Mouse (Mus musculus) liver, embryonic 14.5 days (tissue): ENCODE data around the gene Tmem132d. TPM values are rescaled to one million over a fixed set of nuclear protein-coding genes. Genes with fewer than 3 reads are reported as not detected.

Source experiments
- ATAC-seq: fragments of 200-750 bp; cut with Nextera tagmentation; 2 replicates; pipeline ENCODE4 v1.8.0; 2017; ENCODE audit warnings: moderate number of reproducible peaks, mild to moderate bottlenecking, moderate library complexity; ENCODE audit not compliant: insufficient read depth
- DNase-seq, 3 experiments: peaks; one replicate each; pipeline ENCODE4 v3.0.0-alpha.2; 2012 to 2013; ENCODE audit warnings: low read depth in 3 of 3, low spot score in 3 of 3
- H3K27ac ChIP-seq: fragments of 300-500 bp; sonication (generic); 2 replicates; pipeline ENCODE4 v1.5.1; 2014; ENCODE audit warnings: moderate library complexity, mild to moderate bottlenecking, control low read depth, inconsistent platforms
- H3K27me3 ChIP-seq: fragments of 300-500 bp; sonication (generic); 2 replicates; pipeline ENCODE4 v1.6.1; 2014; ENCODE audit warnings: mild to moderate bottlenecking, low read length, moderate library complexity; ENCODE audit not compliant: control insufficient read depth, insufficient read depth
- H3K36me3 ChIP-seq: fragments of 300-500 bp; sonication (generic); replicated peaks from 2 replicates; pipeline ENCODE4 v1.6.1; 2014; ENCODE audit warnings: low read depth; ENCODE audit not compliant: control insufficient read depth, insufficient read depth
- H3K4me1 ChIP-seq, 2 experiments: fragments of 200-500 bp in 1 of 2; fragments of 300-500 bp in 1 of 2; sonication (generic) in 1 of 2; replicated peaks; 2 replicates each; pipeline ENCODE4 v1.6.1; 2012 to 2014; ENCODE audit warnings: antibody characterized with exemption in 1 of 2, inconsistent platforms in 1 of 2, low read length in 1 of 2; ENCODE audit not compliant: control insufficient read depth in 2 of 2, insufficient read depth in 2 of 2
- H3K4me2 ChIP-seq: fragments of 300-500 bp; sonication (generic); 2 replicates; pipeline ENCODE4 v1.6.1; 2014; ENCODE audit warnings: low read depth, mild to moderate bottlenecking, control low read depth, moderate library complexity
- H3K4me3 ChIP-seq, 2 experiments: fragments of 200-500 bp in 1 of 2; fragments of 300-500 bp in 1 of 2; sonication (generic) in 1 of 2; 2 replicates each; pipeline ENCODE4 v1.5.1; 2012 to 2014; ENCODE audit warnings: low read depth in 2 of 2, low read length in 2 of 2, mild to moderate bottlenecking in 2 of 2, control low read depth in 1 of 2, inconsistent platforms in 1 of 2, moderate library complexity in 1 of 2; ENCODE audit not compliant: insufficient read depth in 1 of 2
- H3K9ac ChIP-seq: fragments of 300-500 bp; sonication (generic); replicated peaks from 2 replicates; pipeline ENCODE4 v1.6.1; 2014; ENCODE audit warnings: mild to moderate bottlenecking, control low read depth, moderate library complexity
- H3K9me3 ChIP-seq: fragments of 300-500 bp; sonication (generic); 2 replicates; pipeline ENCODE4 v1.6.1; 2016; ENCODE audit warnings: low read length, mixed read lengths; ENCODE audit not compliant: control insufficient read depth
- CTCF ChIP-seq: IDR thresholded peaks from 2 replicates; pipeline ENCODE4 v1.5.1; 2016; ENCODE audit warnings: antibody characterized with exemption, low read depth, control low read depth
- EP300 ChIP-seq: IDR thresholded peaks from 2 replicates; pipeline ENCODE4 v1.6.1; 2016; ENCODE audit warnings: antibody characterized with exemption, low read depth
- WGBS: fragments of 180-500 bp; shearing (Covaris S2); extraction: QIAGEN DNeasy Blood & Tissue Kit; methylation state at CpG from one replicate; pipeline ENCODE4 v1.1.7; 2014; ENCODE audit not compliant: insufficient replicate concordance; 5-methylcytosine and 5-hydroxymethylcytosine counted together
- polyA plus RNA-seq, 2 experiments: library from polyadenylated mRNA; depleted of rRNA in 1 of 2; stranded (reverse) in 1 of 2; unstranded in 1 of 2; fragments of >200 nt; fragmentation: Nextera tagmentation in 1 of 2; extraction: Ambion mirVana in 1 of 2; gene quantifications; 2 replicates each; pipeline versions ENCODE4 v1.2.1 to v1.2.3; 2012 to 2014

Gene Tmem132d
- polyA plus RNA-seq, 2 experiments: under 0.01 TPM; not detected in 1

DNA sequence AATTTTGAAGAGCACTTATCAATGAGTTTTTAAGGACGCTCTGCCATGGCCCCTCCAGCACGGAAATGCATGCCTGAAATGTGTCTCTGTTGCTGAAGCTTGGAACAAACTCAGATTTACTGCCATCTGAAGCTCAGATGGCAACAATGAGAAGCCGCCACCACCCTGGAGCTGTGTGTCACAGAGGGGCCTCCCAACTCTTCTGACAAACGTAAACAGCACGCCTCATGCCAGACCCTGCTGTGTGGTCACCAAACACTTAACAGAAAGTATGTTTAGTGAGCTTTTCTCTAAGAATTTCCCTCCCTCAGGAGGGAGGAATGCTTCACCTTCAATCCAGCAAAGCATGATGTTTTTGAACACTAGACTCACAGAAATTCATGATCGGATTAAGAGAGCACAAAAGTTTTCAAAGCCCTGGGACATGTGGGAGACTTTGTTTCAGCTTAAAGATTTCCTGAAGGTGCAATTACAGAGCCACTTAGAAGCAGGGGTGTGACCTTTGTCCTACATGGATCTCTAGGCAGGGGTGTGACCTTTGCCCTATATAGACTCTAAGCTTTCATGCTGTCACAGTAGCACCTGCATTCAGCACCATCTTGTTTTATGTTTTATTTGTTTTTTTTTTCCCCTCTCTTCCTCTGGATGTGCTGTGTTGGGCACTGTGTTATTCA, 453.4 kb downstream of the Tmem132d start:
- Histone ChIP-seq H3K27me3 (no peaks in the 10 kb centered on the region), H3K9ac (no peak overlapping the region), H3K27ac (no peak overlapping the region), H3K4me2 (no peak overlapping the region), H3K4me1 (no peaks in the 10 kb centered on the region), H3K4me3 (no peak overlapping the region), H3K9me3 (no peaks in the 10 kb centered on the region), H3K36me3 (no peaks in the 10 kb centered on the region)
- ATAC-seq: no peak
- TF ChIP-seq CTCF: no peak
- no peak for TF ChIP-seq EP300
- 56% methylated on average over 6 of the region's 6 CpGs for WGBS
- no peak for DNase-seq

GRCm38 (mm10) chr5:127976661-127977060, 456.2 kb downstream of the Tmem132d start:
- WGBS: 68% methylated on average over 10 of the region's 10 CpGs
- DNase-seq (no peak), ATAC-seq (no peak)
- TF ChIP-seq CTCF: no peak
- TF ChIP-seq EP300: no peak
- H3K27ac ChIP-seq: no peak overlapping the region
- no peaks in the 10 kb centered on the region for H3K36me3 ChIP-seq
- no peak overlapping the region for H3K9ac ChIP-seq
- H3K4me2 ChIP-seq: no peak overlapping the region
- no peaks in the 10 kb centered on the region for H3K27me3 ChIP-seq
- H3K4me1 ChIP-seq: no peaks in the 10 kb centered on the region
- H3K9me3 ChIP-seq: no peaks in the 10 kb centered on the region
- H3K4me3 ChIP-seq: no peak overlapping the region

DNA sequence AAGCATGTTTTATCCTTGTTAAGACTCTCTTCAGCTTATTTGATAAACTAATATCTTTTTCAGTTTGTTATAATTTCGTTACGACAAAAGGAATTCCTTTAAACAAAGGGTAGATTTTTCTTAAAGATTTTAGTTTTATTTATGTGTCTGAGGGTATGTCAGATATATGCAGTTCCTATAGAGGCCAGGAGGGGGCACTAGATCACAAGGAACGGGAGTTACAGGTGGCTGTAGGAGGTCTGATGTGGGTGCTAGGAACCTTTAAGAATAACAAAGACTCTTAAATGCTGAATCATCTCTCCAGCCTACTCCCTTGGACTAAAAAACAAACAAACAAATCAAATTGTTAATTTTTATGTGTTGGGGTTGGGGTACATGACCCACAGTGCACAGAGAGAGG, 467.2 kb downstream of the Tmem132d start:
- Histone ChIP-seq H3K27me3 (no peaks in the 10 kb centered on the region), H3K4me2 (no peak overlapping the region), H3K9ac (no peak overlapping the region), H3K4me1 (no peaks in the 10 kb centered on the region), H3K36me3 (no peaks in the 10 kb centered on the region), H3K9me3 (no peaks in the 10 kb centered on the region), H3K4me3 (no peak overlapping the region), H3K27ac (no peak overlapping the region)
- DNase-seq (no peak), ATAC-seq (no peak)
- no peak; the same call in 1 of the 2 replicates for TF ChIP-seq CTCF
- TF ChIP-seq EP300: no peak
- WGBS: 56% methylated on average over 3 of the region's 3 CpGs

DNA sequence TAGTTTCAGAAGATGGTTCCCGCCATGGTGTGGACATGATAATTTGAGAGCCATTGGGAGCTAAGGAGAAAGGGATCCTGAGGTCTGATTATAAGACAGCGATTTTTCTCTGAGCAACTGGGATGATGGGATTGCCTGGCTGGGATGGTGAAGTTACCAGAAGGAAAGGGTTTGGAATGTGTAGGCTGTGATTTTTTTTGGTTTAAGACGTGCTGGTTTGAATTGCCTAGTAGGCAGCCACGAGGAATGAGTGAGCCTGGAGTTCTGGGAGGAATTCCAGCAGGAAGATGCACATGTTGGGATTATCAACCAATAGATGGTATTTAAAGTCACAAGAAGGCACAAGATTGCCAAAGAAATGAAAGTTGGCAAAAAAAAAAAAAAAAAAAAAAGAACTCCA, 470.2 kb downstream of the Tmem132d start:
- H3K4me2 ChIP-seq: no peak overlapping the region
- H3K27ac ChIP-seq: no peak overlapping the region
- WGBS: 57% methylated on average over 4 of the region's 4 CpGs
- no peaks in the 10 kb centered on the region for H3K4me1 ChIP-seq
- H3K9ac ChIP-seq: no peak overlapping the region
- no peak overlapping the region for H3K4me3 ChIP-seq
- TF ChIP-seq CTCF (no peak), EP300 (no peak)
- peaks cover 2% of the 10 kb centered on the region; the same call in 1 of the 2 replicates for H3K9me3 ChIP-seq
- ATAC-seq: no peak
- no peak for DNase-seq
- H3K27me3 ChIP-seq: no peaks in the 10 kb centered on the region
- H3K36me3 ChIP-seq: no peaks in the 10 kb centered on the region

GRCm38 (mm10) chr5:127956511-127957097, 476.3 kb downstream of the Tmem132d start:
- Histone ChIP-seq H3K9me3 (peaks cover 2% of the 10 kb centered on the region; the same call in 1 of the 2 replicates), H3K36me3 (no peaks in the 10 kb centered on the region), H3K4me3 (no peak overlapping the region), H3K9ac (no peak overlapping the region), H3K4me1 (no peaks in the 10 kb centered on the region), H3K4me2 (no peak overlapping the region), H3K27ac (no peak overlapping the region), H3K27me3 (no peaks in the 10 kb centered on the region)
- 65% methylated on average over 17 of the region's 17 CpGs for WGBS
- no peak for TF ChIP-seq CTCF
- TF ChIP-seq EP300: no peak
- ATAC-seq (no peak), DNase-seq (no peak)
